Mouse (Mus musculus): ENCODE measurements around the gene Mpzl3. TPM values are rescaled to one million over a fixed set of nuclear protein-coding genes. Genes with fewer than 3 reads are reported as not detected.

The Mpzl3 gene
- total RNA-seq, 2 experiments from 2014 or later = 1.7 to 2.0 TPM

DNA sequence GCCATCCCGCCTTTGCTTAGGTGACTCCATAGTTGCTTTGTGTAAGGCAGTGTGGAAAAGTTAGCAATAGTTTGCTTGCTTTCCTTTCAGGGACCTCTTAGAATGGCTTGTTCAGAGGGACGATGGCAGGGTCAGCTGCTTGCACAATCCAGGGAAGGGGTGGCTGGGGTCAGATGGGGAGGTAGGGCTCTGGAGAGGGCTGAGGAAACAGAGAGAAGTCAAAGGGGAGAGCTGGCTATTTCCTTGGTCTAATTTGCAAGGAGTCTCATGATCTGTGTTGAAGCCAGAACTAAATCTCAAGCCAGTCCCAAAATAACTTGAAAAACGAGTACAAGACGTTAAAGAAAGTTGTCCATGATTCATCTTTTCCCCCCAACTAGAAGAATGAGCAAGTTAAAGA lies 37.7 kb downstream of the Mpzl3 start:
- no peak for DNase-seq
- peak overlapping the region; percentile 58 for H3K27ac ChIP-seq
- intact Hi-C loops (cut with DNase I) = no loop called here

DNA sequence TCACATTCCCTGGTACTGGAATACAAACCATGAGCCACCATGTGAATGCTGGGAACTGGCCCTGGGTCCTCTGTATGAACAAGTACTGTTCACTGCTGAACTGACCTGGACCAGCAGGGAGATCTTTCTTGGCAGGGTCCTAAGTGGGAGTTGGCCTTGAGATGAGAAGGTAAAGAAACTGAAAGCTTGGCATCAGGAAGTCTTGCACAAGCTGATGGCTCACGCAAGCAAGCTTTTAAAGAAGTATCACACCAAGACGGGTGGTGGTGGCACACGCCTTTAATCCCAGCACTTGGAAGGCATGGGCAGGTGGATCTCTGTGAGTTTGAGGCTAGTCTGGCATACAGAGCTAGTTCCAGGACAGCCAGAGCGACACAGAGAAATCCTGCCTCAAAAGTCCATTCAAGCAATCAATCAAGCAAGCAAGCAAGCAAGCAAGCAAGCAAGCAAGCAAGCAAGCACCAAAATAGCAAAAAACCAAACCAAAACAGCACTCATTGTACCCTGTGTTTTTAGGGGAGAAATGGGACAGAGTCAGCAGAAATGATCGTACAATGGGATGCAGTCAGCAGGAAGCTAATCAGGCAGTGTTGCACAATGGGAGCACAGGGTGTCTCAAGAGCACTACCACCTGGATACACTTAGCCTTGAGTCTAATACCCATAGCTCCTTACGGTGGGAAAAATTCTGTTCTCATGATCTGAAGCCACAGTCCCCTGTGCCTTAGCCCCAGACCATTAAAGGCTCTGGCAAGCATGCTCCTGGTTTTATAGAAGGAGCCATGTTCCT lies 40.4 kb downstream of the Mpzl3 start:
- intact Hi-C loops (cut with DNase I) = no loop called here

More for the DNA sequence above, 37.7 kb downstream of the Mpzl3 start:
- TF ChIP-seq CTCF (IDR thresholded peaks at IDR 0.05) = no peak
- no peak overlapping the region for H3K4me3 ChIP-seq

DNA sequence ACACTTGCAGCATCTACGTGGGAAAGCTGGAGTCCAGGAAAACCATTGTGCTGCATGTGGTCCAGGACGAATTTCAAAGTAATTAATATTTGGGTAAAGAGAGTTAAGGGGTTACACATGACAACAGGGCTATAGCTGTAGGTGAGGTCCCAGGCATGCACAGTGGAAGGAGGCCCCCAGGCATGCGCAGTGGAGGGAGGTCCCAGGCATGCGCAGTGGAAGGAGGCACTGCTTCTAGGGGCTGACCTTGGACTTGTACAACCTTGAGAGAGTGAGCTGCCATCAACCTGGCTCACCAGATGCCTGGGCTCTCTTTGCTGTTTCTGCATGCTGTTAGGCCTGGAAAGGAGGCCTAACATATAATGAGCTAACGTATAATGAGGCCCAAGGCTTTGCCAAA lies 42.9 kb downstream of the Mpzl3 start:
- no peak overlapping the region for H3K27ac ChIP-seq
- H3K4me3 ChIP-seq = no peak overlapping the region
- intact Hi-C loops (cut with DNase I) = no loop called here
- TF ChIP-seq CTCF (IDR thresholded peaks at IDR 0.05) = no peak
- no peak for DNase-seq

More for the DNA sequence above, 40.4 kb downstream of the Mpzl3 start:
- H3K27ac ChIP-seq = no peak overlapping the region
- TF ChIP-seq CTCF (IDR thresholded peaks at IDR 0.05) = no peak
- DNase-seq = no peak
- no peak overlapping the region for H3K4me3 ChIP-seq

DNA sequence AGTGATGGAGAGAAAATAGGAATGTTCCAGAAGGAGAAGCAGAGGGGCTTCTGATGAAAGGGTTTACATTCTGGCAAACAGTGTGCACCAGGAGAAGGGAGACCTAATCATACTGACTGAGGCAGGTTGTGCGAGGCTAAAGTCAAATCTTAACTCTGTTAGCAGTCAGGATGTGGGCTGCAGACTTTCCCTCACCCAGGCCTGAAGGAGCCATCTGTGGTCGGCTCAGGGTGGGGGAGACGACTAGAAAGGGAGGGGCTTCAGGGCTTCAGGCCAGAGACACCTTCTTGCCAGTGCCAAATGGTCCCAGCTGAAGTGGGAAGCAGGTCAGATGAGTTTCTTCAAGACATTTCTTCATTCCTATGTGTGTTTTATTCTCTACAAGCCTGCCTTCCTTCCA lies 43.4 kb downstream of the Mpzl3 start:
- TF ChIP-seq CTCF (IDR thresholded peaks at IDR 0.05) = no peak
- Histone ChIP-seq H3K4me3 (no peak overlapping the region), H3K27ac (no peak overlapping the region)
- DNase-seq = no peak
- intact Hi-C loops (cut with DNase I) = no loop called here

DNA sequence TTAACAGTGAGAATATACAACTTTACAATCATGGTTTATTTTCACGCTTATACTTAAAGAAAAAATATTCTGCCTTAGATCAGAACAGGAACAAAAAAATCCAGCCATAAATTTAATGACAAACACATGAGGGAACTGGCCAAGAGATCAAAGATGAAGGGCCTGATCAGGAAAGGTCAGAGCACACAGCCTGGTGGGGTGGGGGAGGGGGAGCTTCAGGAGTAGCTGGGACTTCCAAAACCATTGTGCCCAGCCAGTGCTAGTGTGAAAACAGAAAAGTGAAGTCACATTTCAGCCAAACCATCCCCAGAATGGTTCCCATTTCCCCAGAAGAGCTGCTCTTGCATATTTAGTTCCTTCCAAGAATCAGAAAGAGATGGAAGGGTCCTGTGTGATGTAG lies 47.5 kb downstream of the Mpzl3 start:
- intact Hi-C loops (cut with DNase I) = no loop called here
- no peak for TF ChIP-seq CTCF (IDR thresholded peaks at IDR 0.05)
- Histone ChIP-seq H3K27ac (no peak overlapping the region), H3K4me3 (no peak overlapping the region)
- DNase-seq = no peak

DNA sequence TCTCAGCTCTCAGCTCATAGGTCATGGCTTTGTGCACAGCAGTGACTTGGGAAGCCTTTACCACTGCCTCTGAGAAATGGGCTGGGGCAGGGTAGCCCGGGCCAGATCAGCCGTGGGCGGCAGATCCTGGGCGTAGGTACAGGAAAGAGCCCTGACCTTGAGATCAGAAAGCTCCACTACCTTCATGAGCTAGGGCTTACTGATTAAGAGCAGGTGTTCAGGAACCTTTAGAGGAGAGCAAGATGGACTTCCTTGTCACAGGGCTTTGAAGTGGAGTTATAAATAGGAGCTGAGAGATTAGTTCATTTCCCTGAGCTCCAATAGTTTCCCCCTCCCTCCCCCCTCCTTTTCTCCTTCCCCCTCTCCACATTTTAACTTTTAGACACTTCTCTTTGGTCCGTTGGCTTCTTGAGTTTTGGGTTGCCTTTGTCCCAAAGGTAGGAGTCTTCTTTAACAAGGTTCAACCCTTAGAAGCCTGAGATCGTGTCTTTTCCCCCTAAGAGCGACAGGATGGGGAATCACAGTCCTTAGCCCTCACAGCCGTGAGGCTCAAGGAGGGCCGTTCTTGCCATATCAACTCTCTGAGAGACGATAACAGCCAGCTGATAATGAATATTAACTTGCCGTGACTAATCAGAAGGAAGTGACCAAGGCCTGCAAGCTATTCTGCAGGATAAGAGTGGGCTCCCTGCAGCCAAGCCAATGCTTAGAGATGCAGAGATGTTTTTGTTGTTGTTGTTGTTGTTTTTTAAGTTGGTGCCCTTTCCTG lies 48.4 kb downstream of the Mpzl3 start:
- H3K27ac ChIP-seq = no peak overlapping the region
- H3K4me3 ChIP-seq = no peak overlapping the region
- TF ChIP-seq CTCF (IDR thresholded peaks at IDR 0.05) = no peak
- DNase-seq = no peak
- intact Hi-C loops (cut with DNase I) = no loop called here

DNA sequence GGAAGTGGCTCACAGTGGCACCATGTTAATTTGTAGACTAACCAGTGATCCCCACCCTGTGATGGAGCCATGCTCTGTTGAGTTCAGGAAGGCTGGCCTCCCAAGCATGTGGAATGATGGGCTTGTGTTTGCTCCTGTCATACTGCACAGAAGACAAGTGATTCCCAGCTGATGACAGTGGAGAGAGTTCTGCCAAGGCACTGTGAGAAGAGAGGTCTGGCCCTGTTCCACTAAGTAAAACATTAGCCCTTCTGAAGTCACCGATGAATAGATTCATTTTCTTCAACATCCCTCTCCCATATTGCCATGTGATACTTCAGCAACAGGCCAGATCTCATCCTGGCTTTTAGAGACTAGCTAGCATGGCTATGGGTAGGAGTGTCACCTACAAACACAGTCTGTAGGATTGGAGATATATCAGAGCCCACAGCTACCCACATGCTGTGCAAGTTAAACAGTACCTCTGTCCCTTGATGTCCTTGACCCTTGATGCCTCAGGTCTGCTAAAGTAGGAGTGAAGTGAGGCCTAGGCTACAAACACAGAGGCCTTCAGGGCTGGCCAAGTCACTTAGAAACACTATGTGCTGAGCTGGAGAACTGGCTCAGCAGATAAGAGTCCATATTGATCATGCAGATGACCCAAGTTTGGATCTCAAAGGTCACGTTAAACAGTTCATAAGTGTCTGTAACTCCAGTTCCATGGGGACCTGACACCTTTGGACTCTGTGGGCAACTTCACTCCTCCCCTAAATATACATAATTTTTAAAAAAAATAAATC lies 50.8 kb downstream of the Mpzl3 start:
- DNase-seq = no peak
- no peak for TF ChIP-seq CTCF (IDR thresholded peaks at IDR 0.05)
- Histone ChIP-seq H3K27ac (no peak overlapping the region), H3K4me3 (no peak overlapping the region)
- intact Hi-C loops (cut with DNase I) = no loop called here

DNA sequence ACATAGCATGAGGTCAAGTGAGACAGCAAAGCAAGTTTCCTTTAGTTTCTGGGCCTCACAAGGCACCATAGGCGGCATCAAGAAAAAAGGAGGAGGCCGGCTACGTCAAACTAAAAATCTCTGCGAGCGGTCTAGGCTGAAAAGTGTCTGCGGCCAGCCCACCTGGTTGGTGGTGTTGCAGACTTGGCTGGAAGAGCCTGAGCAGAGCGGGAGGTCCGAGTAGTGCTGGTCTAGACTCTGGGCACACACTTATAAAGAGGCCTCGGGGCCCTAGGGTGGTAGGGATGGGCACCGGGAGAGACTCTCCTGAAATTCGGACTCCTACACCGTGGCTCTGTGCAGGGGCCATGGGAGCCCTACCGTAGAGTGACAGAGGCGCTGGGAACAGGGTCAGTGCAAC lies 60.7 kb downstream of the Mpzl3 start:
- no peak for TF ChIP-seq CTCF (IDR thresholded peaks at IDR 0.05)
- Histone ChIP-seq H3K27ac (peak overlapping the region; percentile 63), H3K4me3 (peak overlapping the region; percentile 58)
- intact Hi-C loops (cut with DNase I) = no loop called here
- DNase-seq = no peak

DNA sequence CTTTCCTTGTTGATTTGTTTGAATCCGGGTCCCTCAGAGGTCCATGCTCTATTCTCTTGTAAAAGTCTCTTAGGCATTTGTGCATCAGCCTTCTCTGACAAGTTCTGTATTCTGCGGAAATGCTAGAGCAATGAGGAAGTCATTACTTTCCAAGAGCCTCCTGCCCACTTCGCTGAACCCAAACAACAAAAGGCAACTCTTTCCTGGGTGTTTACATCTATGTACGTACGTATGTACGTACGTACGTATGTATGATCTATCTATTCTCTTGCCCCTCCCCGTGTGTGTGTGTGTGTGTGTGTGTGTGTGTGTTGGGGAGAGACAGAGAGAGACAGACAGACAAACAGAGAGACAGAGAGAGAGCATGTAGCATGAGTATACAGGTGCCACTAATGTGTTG lies 61.8 kb downstream of the Mpzl3 start:
- H3K27ac ChIP-seq = peak overlapping the region; percentile 24
- no peak overlapping the region for H3K4me3 ChIP-seq
- TF ChIP-seq CTCF (IDR thresholded peaks at IDR 0.05) = no peak
- intact Hi-C loops (cut with DNase I) = no loop called here
- DNase-seq = no peak

DNA sequence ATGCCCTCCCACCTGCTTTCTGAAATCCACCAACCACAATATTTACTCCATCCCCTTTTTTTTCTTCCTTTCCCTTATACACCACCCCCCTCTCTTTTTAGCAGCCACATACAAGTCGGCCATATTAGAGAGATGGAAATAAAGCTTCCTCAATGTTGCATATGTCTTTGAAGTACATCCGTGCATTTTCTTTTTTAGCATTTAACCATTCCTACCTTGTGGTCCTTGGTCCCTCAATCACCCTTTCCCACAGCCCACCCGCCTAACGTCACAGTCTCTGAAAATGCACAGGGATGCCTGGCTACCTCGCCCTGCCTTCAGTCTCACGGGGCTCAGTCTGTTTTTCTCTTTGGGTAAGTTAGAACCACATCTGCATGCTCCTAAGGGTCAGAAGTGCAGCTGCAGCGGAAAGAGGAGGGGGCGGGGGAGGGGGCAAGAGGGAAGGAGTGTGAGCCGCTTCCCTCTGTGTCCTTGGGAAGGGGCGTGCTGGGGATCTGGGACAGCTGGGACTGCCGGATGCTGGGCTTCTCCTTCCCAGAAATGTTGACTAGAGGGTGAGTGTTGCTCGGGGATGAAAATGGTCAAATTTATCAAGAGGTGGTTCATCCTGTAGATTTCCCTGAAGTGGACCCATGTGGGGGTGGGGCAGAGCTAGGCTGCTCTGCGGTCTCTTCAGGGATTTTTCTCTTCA lies 62.9 kb downstream of the Mpzl3 start, which contains the start of gene Scn2b:
Scn2b (plus strand) TSS at position 42 of the 691 bp plus-strand sequence.
- no peak for DNase-seq
- TF ChIP-seq CTCF (IDR thresholded peaks at IDR 0.05) = no peak
- peak within 1 kb of the TSS; percentile 52 for H3K4me3 ChIP-seq
- intact Hi-C loops (cut with DNase I) = no loop called here
- peak within 1 kb of the TSS; percentile 74 for H3K27ac ChIP-seq

DNA sequence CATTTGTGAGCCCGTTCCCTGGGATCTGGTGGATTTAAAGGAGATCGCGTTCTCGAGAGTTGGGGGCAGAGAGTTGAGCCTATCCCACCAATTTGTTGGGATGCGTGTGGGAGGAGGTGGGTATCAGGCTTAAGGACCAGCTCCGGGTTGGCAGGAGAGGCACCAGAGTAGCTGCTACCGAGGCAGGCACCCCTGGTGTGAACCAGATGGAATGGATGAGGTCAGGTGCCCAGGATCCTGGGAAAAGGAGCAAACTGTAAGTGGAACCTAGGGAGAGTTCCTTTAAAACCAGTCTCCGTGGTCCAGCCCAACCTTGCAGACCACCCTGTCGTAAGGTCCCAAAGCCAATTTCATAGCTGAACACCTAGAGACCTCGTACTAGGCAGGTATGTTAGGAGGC lies 63.6 kb downstream of the Mpzl3 start:
- intact Hi-C loops (cut with DNase I) = no loop called here
- TF ChIP-seq CTCF (IDR thresholded peaks at IDR 0.05) = no peak
- no peak for DNase-seq
- Histone ChIP-seq H3K27ac (peak overlapping the region; percentile 68), H3K4me3 (peak overlapping the region; percentile 48)

DNA sequence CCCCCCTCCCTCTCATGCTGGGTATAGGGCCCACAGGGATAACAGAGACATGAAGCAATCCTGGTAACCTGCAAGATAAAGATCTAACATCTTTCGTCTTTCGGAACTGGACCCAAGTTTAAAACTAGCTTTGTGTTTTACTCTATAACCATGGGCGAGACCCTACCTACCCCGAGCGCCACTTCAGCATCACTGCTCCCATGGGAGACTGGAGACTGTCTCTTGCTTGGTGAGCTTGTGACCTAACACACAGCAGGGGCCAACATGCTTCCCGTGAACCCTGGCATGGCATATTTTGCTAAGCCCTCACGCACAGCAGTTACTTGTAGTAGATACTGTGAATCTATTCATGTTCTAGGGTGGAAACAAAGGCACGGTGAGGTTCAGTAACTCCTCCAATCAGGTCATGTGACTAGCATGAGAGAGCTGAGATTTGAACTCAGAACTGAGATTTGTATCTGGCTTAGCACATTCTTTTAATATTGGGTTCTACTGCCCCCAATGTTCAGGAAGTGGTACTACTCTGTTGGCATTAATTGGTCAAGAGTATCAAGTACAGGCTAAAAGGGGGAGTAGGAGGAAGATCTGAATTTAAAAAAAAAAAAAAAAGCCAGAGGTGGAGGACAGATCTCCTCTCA lies 64.4 kb downstream of the Mpzl3 start:
- Histone ChIP-seq H3K4me3 (no peak overlapping the region), H3K27ac (no peak overlapping the region)
- no peak for DNase-seq
- intact Hi-C loops (cut with DNase I) = no loop called here
- TF ChIP-seq CTCF (IDR thresholded peaks at IDR 0.05) = peak; percentile 20; the same call in 1 of the 2 replicates

Data from gastrocnemius, adult 2 months (tissue).